Mouse (Mus musculus) right cerebral cortex, postnatal 14 days (tissue): ENCODE data around the gene Olfr294.

Source experiments
- DNase-seq: peaks from one replicate; pipeline ENCODE4 v3.0.0; 2022

Olfr294 gene

DNA sequence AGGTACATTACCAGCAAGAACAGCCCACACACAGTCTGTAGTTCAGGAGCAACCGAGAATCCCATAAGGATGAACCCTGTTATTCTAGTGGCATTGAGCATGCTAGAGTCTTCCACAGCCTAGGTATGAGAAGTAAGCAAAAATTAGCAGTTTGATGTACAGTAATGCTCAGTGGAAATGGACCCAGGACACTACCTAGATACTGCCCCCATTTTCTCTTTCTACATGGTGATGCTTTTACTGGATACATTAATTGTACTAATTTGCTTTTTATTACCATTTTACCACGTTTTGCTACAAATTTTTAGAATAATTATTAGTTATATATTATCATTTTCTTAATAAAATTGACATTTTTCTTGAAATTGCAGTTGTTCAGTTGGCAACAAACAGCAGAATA lies at the start of gene Olfr294:
Olfr294 (minus strand) TSS at position 101 of the 400 bp plus-strand sequence.
- no peak for DNase-seq

DNA sequence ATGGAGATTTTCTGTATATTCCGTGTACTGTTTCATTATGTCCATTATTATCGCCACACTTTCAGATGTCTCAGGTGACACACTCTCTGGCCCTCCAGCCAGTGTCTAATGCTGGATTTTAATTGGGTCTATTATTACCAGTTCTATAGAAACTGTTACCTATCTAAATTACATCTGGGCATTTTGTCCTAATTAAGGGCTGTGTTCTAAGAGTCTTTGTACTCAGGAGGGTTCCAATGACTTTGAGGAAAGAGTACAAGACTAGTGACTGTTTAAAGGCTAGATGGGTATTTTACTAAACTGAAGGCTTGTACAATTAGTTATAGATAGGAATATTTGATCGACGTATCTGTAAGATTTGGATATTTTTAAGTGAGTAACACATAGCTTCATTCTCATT lies 32.3 kb upstream of the Olfr294 start, which contains the start of gene Olfr293:
Olfr293 (plus strand) TSS at position 301 of the 400 bp plus-strand sequence.
- DNase-seq, result no peak

DNA sequence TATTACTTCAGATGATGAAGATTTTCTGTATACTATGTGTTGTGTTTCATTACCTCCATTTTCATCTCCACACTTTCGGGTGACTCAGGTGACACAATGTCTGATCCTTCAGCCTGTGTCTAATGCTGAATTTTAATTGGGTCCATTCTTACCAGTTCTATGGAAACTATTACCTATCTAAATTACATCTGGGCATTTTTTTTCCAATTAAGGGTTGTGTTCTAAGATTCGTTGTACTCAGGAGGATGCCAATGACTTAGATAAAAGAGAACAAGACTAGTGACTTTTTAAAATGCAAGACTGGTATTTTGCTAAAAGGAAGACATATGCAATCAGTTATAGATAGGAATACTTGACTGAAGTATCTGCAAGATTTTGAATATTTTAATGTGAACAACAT lies 32.9 kb downstream of the Olfr294 start, which contains the start of gene Olfr295:
Olfr295 (plus strand) TSS at position 301 of the 400 bp plus-strand sequence.
- no peak for DNase-seq
